Mouse (Mus musculus) ES-Bruce4 (cell line): Measurements from ENCODE around the gene Ptov1.

Experiments used
- CTCF ChIP-seq: IDR thresholded peaks from one replicate; pipeline ENCODE4 v1.8.1; 2011; ENCODE audit warnings: low read depth, low read length
- POLR2A ChIP-seq: IDR thresholded peaks from one replicate; pipeline ENCODE4 v1.8.1; 2011; ENCODE audit warnings: low read length; ENCODE audit not compliant: insufficient read depth

DNA sequence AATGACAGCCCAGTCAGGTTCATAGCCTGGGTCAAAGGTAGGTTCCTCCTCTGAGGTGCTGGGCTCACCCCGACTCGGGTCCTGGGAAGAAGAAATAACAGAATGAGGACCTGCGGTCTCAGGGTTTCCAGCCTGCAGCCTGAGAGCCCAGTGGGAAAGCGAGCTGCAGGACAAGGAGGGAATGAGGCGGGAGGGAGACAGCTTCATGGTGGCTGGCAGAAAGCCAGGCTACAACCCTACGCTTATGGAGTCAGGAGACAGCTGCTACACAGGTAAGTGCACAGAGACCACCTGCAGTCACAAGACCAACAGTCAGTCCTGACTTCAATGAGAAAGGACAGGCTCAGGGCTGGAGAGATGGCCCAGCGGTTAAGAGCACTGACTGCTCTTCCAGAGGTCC is 22.8 kb downstream of the Ptov1 start:
- TF ChIP-seq CTCF (no peak), POLR2A (no peak)
